Mouse (Mus musculus) lung, embryonic 16.5 days (tissue): ENCODE data around the gene Olfr469. TPM values are rescaled to one million over a fixed set of nuclear protein-coding genes. Genes with fewer than 3 reads are reported as not detected.
"Not testable (repeated sequence)": the region's sequence is repeated elsewhere in the genome, so short reads cannot be mapped to it uniquely, and the experiment has no call there.

Experiments used
- ATAC-seq: fragments of 200-750 bp; cut with Nextera tagmentation; 2 replicates; pipeline ENCODE4 v1.8.0; 2017; ENCODE audit warnings: low read depth, mild to moderate bottlenecking, moderate library complexity
- H3K27ac ChIP-seq: fragments of 300-500 bp; sonication (generic); 2 replicates; pipeline ENCODE4 v1.5.1; 2014; ENCODE audit warnings: mild to moderate bottlenecking, control low read depth, low read length
- H3K27me3 ChIP-seq: fragments of 300-500 bp; sonication (generic); 2 replicates; pipeline ENCODE4 v1.6.1; 2014; ENCODE audit warnings: low read depth, low read length, mixed read lengths; ENCODE audit not compliant: control insufficient read depth, insufficient read depth
- H3K36me3 ChIP-seq: fragments of 300-500 bp; sonication (generic); 2 replicates; pipeline ENCODE4 v1.6.1; 2014; ENCODE audit warnings: low read length; ENCODE audit not compliant: control insufficient read depth, insufficient read depth
- H3K4me1 ChIP-seq: fragments of 300-500 bp; sonication (generic); replicated peaks from 2 replicates; pipeline ENCODE4 v1.6.1; 2014; ENCODE audit warnings: low read length, mixed read lengths; ENCODE audit not compliant: control insufficient read depth, insufficient read depth
- H3K4me2 ChIP-seq: fragments of 300-500 bp; sonication (generic); 2 replicates; pipeline ENCODE4 v1.6.1; 2014; ENCODE audit warnings: low read depth, low read length, control low read depth
- H3K4me3 ChIP-seq: fragments of 300-500 bp; sonication (generic); 2 replicates; pipeline ENCODE4 v1.5.1; 2014; ENCODE audit warnings: mild to moderate bottlenecking, low read length, control low read depth
- H3K9ac ChIP-seq: fragments of 300-500 bp; sonication (generic); 2 replicates; pipeline ENCODE4 v1.6.1; 2014; ENCODE audit warnings: low read length, control low read depth
- H3K9me3 ChIP-seq: fragments of 300-500 bp; sonication (generic); 2 replicates; pipeline ENCODE4 v1.6.1; 2016; ENCODE audit warnings: low read length; ENCODE audit not compliant: control insufficient read depth
- WGBS: fragments of 180-500 bp; shearing (Covaris S2); extraction: QIAGEN DNeasy Blood & Tissue Kit; methylation state at CpG from one replicate; pipeline ENCODE4 v1.1.7; 2014; 5-methylcytosine and 5-hydroxymethylcytosine counted together
- polyA plus RNA-seq: library from polyadenylated mRNA; unstranded; fragments of >200 nt; fragmentation: Nextera tagmentation; extraction: Ambion mirVana; gene quantifications from 2 replicates; pipeline ENCODE4 v1.2.1, GENCODE M21; 2015

The Olfr469 gene
- not detected in 2 replicates for polyA plus RNA-seq

GRCm38 (mm10) chr7:107825441-107825840 is at the start of gene Olfr469:
Olfr469 (minus strand) TSS chr7:107825541.
- not testable (repeated sequence) for H3K36me3 ChIP-seq, H3K4me2 ChIP-seq, H3K4me3 ChIP-seq, H3K4me1 ChIP-seq, H3K9ac ChIP-seq, H3K27me3 ChIP-seq, H3K27ac ChIP-seq, ATAC-seq, H3K9me3 ChIP-seq

GRCm38 (mm10) chr7:107847390-107847789 is 22.0 kb upstream of the Olfr469 start, which contains the start of gene Olfr470:
Olfr470 (minus strand) TSS chr7:107847490.
- not testable (repeated sequence) for H3K4me3 ChIP-seq, H3K27ac ChIP-seq, H3K4me1 ChIP-seq, H3K9ac ChIP-seq, ATAC-seq, H3K9me3 ChIP-seq, H3K4me2 ChIP-seq, H3K36me3 ChIP-seq, H3K27me3 ChIP-seq
- WGBS: 71% methylated on average over 1 of the region's 1 CpGs

- WGBS: 70% methylated on average over 1 of the region's 1 CpGs
- H3K36me3 ChIP-seq: no peaks in the 10 kb centered on the region
- H3K27ac ChIP-seq: no peak overlapping the region
- H3K9ac ChIP-seq: no peak overlapping the region
- no peak overlapping the region for H3K4me3 ChIP-seq
- no peaks in the 10 kb centered on the region for H3K9me3 ChIP-seq
- no peak for ATAC-seq
- H3K4me2 ChIP-seq: no peak overlapping the region
- no peaks in the 10 kb centered on the region for H3K27me3 ChIP-seq
- H3K4me1 ChIP-seq: no peaks in the 10 kb centered on the region
These were observed 16.4 kb upstream of the Olfr469 start for GRCm38 (mm10) chr7:107841719-107842118.

GRCm38 (mm10) chr7:107823867-107824266 is 1.5 kb downstream of the Olfr469 start:
- not testable (repeated sequence) for H3K9me3 ChIP-seq, H3K9ac ChIP-seq, H3K4me2 ChIP-seq, ATAC-seq, H3K27ac ChIP-seq, H3K27me3 ChIP-seq, H3K4me1 ChIP-seq, H3K36me3 ChIP-seq, H3K4me3 ChIP-seq
- 46% methylated on average over 2 of the region's 2 CpGs for WGBS

GRCm38 (mm10) chr7:107819442-107819841 is 5.9 kb downstream of the Olfr469 start:
- no peak overlapping the region for H3K4me3 ChIP-seq
- no peaks in the 10 kb centered on the region for H3K36me3 ChIP-seq
- H3K4me2 ChIP-seq: no peak overlapping the region
- H3K27ac ChIP-seq: no peak overlapping the region
- H3K27me3 ChIP-seq: no peaks in the 10 kb centered on the region
- H3K9me3 ChIP-seq: no peaks in the 10 kb centered on the region
- H3K9ac ChIP-seq: no peak overlapping the region
- no peaks in the 10 kb centered on the region for H3K4me1 ChIP-seq
- ATAC-seq: no peak

GRCm38 (mm10) chr7:107811963-107812362 is 13.4 kb downstream of the Olfr469 start, which contains the start of gene Olfr467:
Olfr467 (plus strand) TSS chr7:107812263.
- Histone ChIP-seq H3K36me3 (no peaks in the 10 kb centered on the region), H3K27ac (no peak within 1 kb of the TSS), H3K4me1 (no peaks in the 10 kb centered on the region), H3K4me2 (no peak within 1 kb of the TSS), H3K4me3 (no peak within 1 kb of the TSS), H3K27me3 (no peaks in the 10 kb centered on the region), H3K9me3 (peaks cover 2% of the 10 kb centered on the region; the same call in 1 of the 2 replicates), H3K9ac (no peak within 1 kb of the TSS)
- no peak for ATAC-seq

- no peak for ATAC-seq
- Histone ChIP-seq H3K27ac (no peak overlapping the region), H3K4me3 (no peak overlapping the region), H3K9me3 (no peaks in the 10 kb centered on the region; the same call in 1 of the 2 replicates), H3K4me2 (no peak overlapping the region), H3K9ac (no peak overlapping the region), H3K27me3 (no peaks in the 10 kb centered on the region), H3K4me1 (no peaks in the 10 kb centered on the region), H3K36me3 (no peaks in the 10 kb centered on the region)
- 69% methylated on average over 3 of the region's 3 CpGs for WGBS
These were observed 23.2 kb downstream of the Olfr469 start for GRCm38 (mm10) chr7:107802138-107802537.

- WGBS: 92% methylated on average over 2 of the region's 2 CpGs
- H3K9me3 ChIP-seq: no peaks in the 10 kb centered on the region; the same call in 1 of the 2 replicates
These were observed 24.2 kb downstream of the Olfr469 start, which contains the start of gene Ovch2 for GRCm38 (mm10) chr7:107801108-107801507. Ovch2 (minus strand) TSS chr7:107801208.

GRCm38 (mm10) chr7:107796500-107796899 is 28.8 kb downstream of the Olfr469 start:
- WGBS: 74% methylated on average over 2 of the region's 2 CpGs
- H3K36me3 ChIP-seq: no peaks in the 10 kb centered on the region
- no peak overlapping the region for H3K27ac ChIP-seq
- H3K9ac ChIP-seq: no peak overlapping the region
- H3K4me1 ChIP-seq: no peaks in the 10 kb centered on the region
- no peaks in the 10 kb centered on the region for H3K27me3 ChIP-seq
- H3K4me2 ChIP-seq: no peak overlapping the region
- no peaks in the 10 kb centered on the region for H3K9me3 ChIP-seq
- H3K4me3 ChIP-seq: no peak overlapping the region
- ATAC-seq: no peak

More at GRCm38 (mm10) chr7:107801108-107801507, 24.2 kb downstream of the Olfr469 start, which contains the start of gene Ovch2:
- Histone ChIP-seq H3K4me3 (no peak within 1 kb of the TSS), H3K4me2 (no peak within 1 kb of the TSS), H3K27me3 (no peaks in the 10 kb centered on the region), H3K4me1 (no peaks in the 10 kb centered on the region), H3K27ac (no peak within 1 kb of the TSS), H3K36me3 (no peaks in the 10 kb centered on the region), H3K9ac (no peak within 1 kb of the TSS)
- no peak for ATAC-seq
